Mouse (Mus musculus) liver, postnatal 0 days (tissue): ENCODE measurements around the gene Jak1.

Source experiments
- CTCF ChIP-seq: sonication (generic); IDR thresholded peaks from 2 replicates; pipeline ENCODE4 v1.5.1; 2016; ENCODE audit warnings: antibody characterized with exemption, low read depth
- EP300 ChIP-seq: IDR thresholded peaks from 2 replicates; pipeline ENCODE4 v1.6.1; 2016; ENCODE audit warnings: antibody characterized with exemption, low read depth, mild to moderate bottlenecking

DNA sequence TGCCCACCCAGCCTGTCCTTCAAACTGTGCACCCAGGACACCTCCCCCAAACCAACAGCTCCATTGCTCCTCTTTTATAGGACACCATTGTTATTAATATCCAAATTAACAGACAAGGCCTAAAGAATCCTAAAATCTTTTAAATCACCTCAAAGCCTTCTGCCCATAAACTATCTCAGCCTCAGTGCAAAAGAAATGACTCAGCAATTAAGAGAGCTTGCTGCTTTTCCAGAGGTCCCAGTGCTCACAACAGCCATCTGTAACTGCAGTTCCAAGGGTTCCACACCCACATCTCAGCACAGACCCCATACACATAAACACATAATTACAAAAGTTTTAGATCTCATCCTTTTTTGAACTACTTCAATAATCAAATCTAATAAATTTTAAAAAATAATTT lies 13.1 kb downstream of the Jak1 start:
- no peak for TF ChIP-seq CTCF
- TF ChIP-seq EP300 = no peak
